Mouse (Mus musculus): ENCODE measurements around the gene Cyfip2.

DNA sequence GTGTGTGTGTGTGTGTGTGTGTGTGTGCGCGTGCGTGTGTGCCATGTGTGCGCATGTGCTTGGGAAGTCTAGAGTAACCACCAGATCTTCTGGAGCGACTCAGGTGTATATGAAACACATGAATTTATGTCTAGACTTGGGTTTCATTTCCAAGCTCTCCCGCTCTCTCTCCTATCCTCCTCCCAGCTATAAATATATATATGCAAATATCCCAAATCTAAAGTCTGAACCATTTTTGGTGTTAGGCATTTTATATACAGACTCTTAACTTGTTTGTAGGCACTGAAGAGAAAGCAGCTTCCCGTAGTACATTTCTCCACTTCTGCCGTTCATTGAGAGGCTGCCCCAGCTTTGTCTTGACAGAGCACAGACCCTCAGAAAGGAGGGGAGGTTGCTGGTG lies 19.6 kb upstream of the Cyfip2 start:
- TF ChIP-seq GATA1 (IDR thresholded peaks at IDR 0.05; ENCODE audit: borderline replicate concordance, low read length): no peak
- TF ChIP-seq FLI1 (IDR thresholded peaks at IDR 0.05; ENCODE audit: low read length): no peak
